ENCODE assay signal across 14 mouse cellular contexts in the genomic region with DNA sequence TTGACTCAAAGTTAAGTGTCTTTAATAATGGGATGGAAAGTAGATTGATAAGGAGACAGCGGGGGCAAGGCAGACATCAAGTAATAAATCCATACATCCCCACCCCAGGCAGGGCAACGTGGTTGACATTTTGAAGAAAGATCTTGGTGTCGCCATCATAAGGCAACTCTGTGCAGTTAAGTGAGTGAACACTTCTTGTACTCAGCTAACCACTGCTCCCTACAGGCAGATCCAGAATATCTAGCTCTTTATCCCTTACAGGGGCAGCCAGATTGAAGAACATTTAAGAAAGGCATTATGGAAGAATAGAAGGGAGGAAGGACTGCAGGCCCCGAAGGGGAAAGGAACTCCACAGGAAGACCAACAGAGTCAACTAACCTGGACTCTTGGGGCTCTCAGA. TPM values are rescaled to one million over a fixed set of nuclear protein-coding genes. Genes with fewer than 3 reads are reported as not detected.
DNase-seq lines count a peak whose midpoint lies in the region; TF ChIP-seq lines count a peak whose summit lies in the region.
"Had no signal": no experiment of that assay in that cellular context is flagged by ENCODE, and none has a peak within 500 bp of the region (broad histone marks: within the 10 kb centered on the region; RNA-seq: fewer than 3 reads in every experiment).

No protein-coding gene starts in this region.

- no peaks in the 10 kb centered on the region for H3K4me1 ChIP-seq in cortical plate, adult 2 months (ENCODE audit: control insufficient read depth, insufficient read depth, low read length)
- peaks cover 6% of the 10 kb centered on the region; the same call in 1 of the 2 replicates for H3K4me1 ChIP-seq in forebrain, embryonic 10.5 days
- H3K4me1 ChIP-seq: hindbrain, embryonic 15.5 days had no signal

- no peaks in the 10 kb centered on the region for H3K9me3 ChIP-seq in forebrain, embryonic 10.5 days
- H3K9me3 ChIP-seq: hindbrain, embryonic 15.5 days had no signal

- peak; percentile 28; the same call in 1 of the 2 replicates for TF ChIP-seq CTCF in cortical plate, adult 2 months (IDR thresholded peaks at IDR 0.05; ENCODE audit: extremely low read depth, insufficient read depth, low read length)

- TF ChIP-seq POLR2A in cortical plate, adult 2 months (IDR thresholded peaks at IDR 0.05; ENCODE audit: extremely low read depth, insufficient read depth, low read length) = no peak

- peak; percentile 10 for DNase-seq in layer of hippocampus, adult 11-12 months (ENCODE audit: low spot score)
- DNase-seq in layer of hippocampus, postnatal 10 days (ENCODE audit: low spot score in 2 of 2) = no peak
- peak; percentile 30 for DNase-seq in heart, postnatal 4 days
- DNase-seq in lung, postnatal 25 days (ENCODE audit: low spot score) = peak; percentile 54
- DNase-seq in gastrocnemius, postnatal 10 days = no peak
- no peak for DNase-seq in forebrain, embryonic 10.5 days (ENCODE audit: extremely low spot score, low spot score)
- DNase-seq: adrenal gland, postnatal 14 days; cerebellum, adult 2 months had no signal

- no peak overlapping the region for H3K27ac ChIP-seq in cortical plate, adult 2 months (ENCODE audit: insufficient read depth, low read length)
- H3K27ac ChIP-seq in forebrain, embryonic 10.5 days = no peak overlapping the region
- H3K27ac ChIP-seq: hindbrain, embryonic 15.5 days; macrophage had no signal

- 70% methylated on average over 4 of the region's 4 CpGs for WGBS in forebrain, embryonic 10.5 days

- H3K4me3 ChIP-seq in cortical plate, adult 2 months (ENCODE audit: insufficient read depth, low read length) = no peak overlapping the region
- H3K4me3 ChIP-seq in forebrain, embryonic 10.5 days = no peak overlapping the region
- H3K4me3 ChIP-seq: hindbrain, embryonic 15.5 days had no signal

- H3K27me3 ChIP-seq in forebrain, embryonic 10.5 days (ENCODE audit: poor library complexity, severe bottlenecking) = no peaks in the 10 kb centered on the region
- H3K27me3 ChIP-seq: hindbrain, embryonic 15.5 days had no signal

- H3K36me3 ChIP-seq in forebrain, embryonic 10.5 days (replicated peaks) = no peaks in the 10 kb centered on the region
- H3K36me3 ChIP-seq: G1E; hindbrain, embryonic 15.5 days had no signal

RNA-seq across cellular contexts. Expression of gene Tm4sf4, which starts 4.4 kb away (rescaled TPM):
- not detected for total RNA-seq in layer of hippocampus, postnatal 10 days (2021)
- 0.06 TPM in 1 of 2 replicates, not detected in the other for polyA plus RNA-seq in cortical plate, adult 2 months (2012; rRNA removed)
- under 1 TPM in 1 of 2 experiments, not detected in 1; 0.18 TPM for total RNA-seq in heart, postnatal 4 days (2021)
- not detected for total RNA-seq in gastrocnemius, postnatal 10 days (2021)
- polyA plus RNA-seq in forebrain, embryonic 10.5 days (2016; fragmentation: Nextera tagmentation; extraction: Ambion mirVana) = not detected in 2 replicates
- total RNA-seq: G1E; left cerebral cortex, postnatal 25 days had no signal
- polyA plus RNA-seq: cerebellum, adult 2 months; embryonic facial prominence, embryonic 14.5 days; G1E; macrophage had no signal

Comparison
In these comparisons a context has a peak if more than half of its experiments do, and no peak if none do; other contexts are left out.
1. DNase-seq: peak in layer of hippocampus, adult 11-12 months (single experiment), heart, postnatal 4 days (single experiment) and lung, postnatal 25 days (single experiment); none in layer of hippocampus, postnatal 10 days (0 of 2), gastrocnemius, postnatal 10 days (single experiment) and forebrain, embryonic 10.5 days (single experiment).